Mouse (Mus musculus) heart, embryonic 14.5 days (tissue): ENCODE data around the gene Stoml1. TPM values are rescaled to one million over a fixed set of nuclear protein-coding genes. Genes with fewer than 3 reads are reported as not detected.
"Not testable (repeated sequence)": the region's sequence is repeated elsewhere in the genome, so short reads cannot be mapped to it uniquely, and the experiment has no call there.

Experiments used
- ATAC-seq: fragments of 200-750 bp; cut with Nextera tagmentation; 2 replicates; pipeline ENCODE4 v1.8.0; 2017; ENCODE audit warnings: low read depth, moderate TSS enrichment; ENCODE audit not compliant: insufficient number of reproducible peaks, insufficient read depth, low FRiP score
- H3K27ac ChIP-seq, 2 experiments: fragments of 200-500 bp in 1 of 2; fragments of 300-500 bp in 1 of 2; sonication (generic) in 1 of 2; replicated peaks in 1 of 2; 2 replicates each; pipeline ENCODE4 v1.5.1; 2012 to 2014; ENCODE audit warnings: low read depth in 2 of 2, low read length in 2 of 2, control low read depth in 1 of 2, mild to moderate bottlenecking in 1 of 2, mixed read lengths in 1 of 2; ENCODE audit not compliant: control insufficient read depth in 1 of 2, insufficient read depth in 1 of 2
- H3K27me3 ChIP-seq: fragments of 300-500 bp; sonication (generic); 2 replicates; pipeline ENCODE4 v1.6.1; 2014; ENCODE audit warnings: mild to moderate bottlenecking, low read length, control low read depth; ENCODE audit not compliant: control insufficient read depth, insufficient read depth
- H3K36me3 ChIP-seq: fragments of 300-500 bp; sonication (generic); 2 replicates; pipeline ENCODE4 v1.6.1; 2014; ENCODE audit warnings: mild to moderate bottlenecking, control low read depth, low read length, mixed read lengths; ENCODE audit not compliant: control insufficient read depth, insufficient read depth
- H3K4me1 ChIP-seq, 2 experiments: fragments of 200-500 bp in 1 of 2; fragments of 300-500 bp in 1 of 2; sonication (generic) in 1 of 2; 2 replicates each; pipeline ENCODE4 v1.6.1; 2012 to 2014; ENCODE audit warnings: low read length in 2 of 2, control low read depth in 1 of 2, mixed read lengths in 1 of 2; ENCODE audit not compliant: control insufficient read depth in 2 of 2, insufficient read depth in 2 of 2
- H3K4me2 ChIP-seq: fragments of 300-500 bp; sonication (generic); 2 replicates; pipeline ENCODE4 v1.6.1; 2014; ENCODE audit warnings: mild to moderate bottlenecking, low read length
- H3K4me3 ChIP-seq, 2 experiments: fragments of 200-500 bp in 1 of 2; fragments of 300-500 bp in 1 of 2; sonication (generic) in 1 of 2; 2 replicates each; pipeline ENCODE4 v1.5.1; 2012 to 2014; ENCODE audit warnings: low read length in 2 of 2, mild to moderate bottlenecking in 2 of 2, control low read depth in 1 of 2, low read depth in 1 of 2, moderate library complexity in 1 of 2; ENCODE audit not compliant: control insufficient read depth in 1 of 2, insufficient read depth in 1 of 2
- H3K9ac ChIP-seq: fragments of 300-500 bp; sonication (generic); 2 replicates; pipeline ENCODE4 v1.6.1; 2014; ENCODE audit warnings: mild to moderate bottlenecking, low read length
- H3K9me3 ChIP-seq: fragments of 300-500 bp; sonication (generic); 2 replicates; pipeline ENCODE4 v1.6.1; 2016; ENCODE audit warnings: low read length, control low read depth; ENCODE audit not compliant: control insufficient read depth
- WGBS: fragments of 180-500 bp; shearing (Covaris S2); extraction: QIAGEN DNeasy Blood & Tissue Kit; methylation state at CpG from one replicate; pipeline ENCODE4 v1.1.7; 2014; 5-methylcytosine and 5-hydroxymethylcytosine counted together
- polyA plus RNA-seq: library from polyadenylated mRNA; unstranded; fragments of >200 nt; fragmentation: Nextera tagmentation; extraction: Ambion mirVana; gene quantifications from 2 replicates; pipeline ENCODE4 v1.2.1, GENCODE M21; 2014

Gene Stoml1
- polyA plus RNA-seq, 1 experiment from 2014 or later, result 25.6 TPM

DNA sequence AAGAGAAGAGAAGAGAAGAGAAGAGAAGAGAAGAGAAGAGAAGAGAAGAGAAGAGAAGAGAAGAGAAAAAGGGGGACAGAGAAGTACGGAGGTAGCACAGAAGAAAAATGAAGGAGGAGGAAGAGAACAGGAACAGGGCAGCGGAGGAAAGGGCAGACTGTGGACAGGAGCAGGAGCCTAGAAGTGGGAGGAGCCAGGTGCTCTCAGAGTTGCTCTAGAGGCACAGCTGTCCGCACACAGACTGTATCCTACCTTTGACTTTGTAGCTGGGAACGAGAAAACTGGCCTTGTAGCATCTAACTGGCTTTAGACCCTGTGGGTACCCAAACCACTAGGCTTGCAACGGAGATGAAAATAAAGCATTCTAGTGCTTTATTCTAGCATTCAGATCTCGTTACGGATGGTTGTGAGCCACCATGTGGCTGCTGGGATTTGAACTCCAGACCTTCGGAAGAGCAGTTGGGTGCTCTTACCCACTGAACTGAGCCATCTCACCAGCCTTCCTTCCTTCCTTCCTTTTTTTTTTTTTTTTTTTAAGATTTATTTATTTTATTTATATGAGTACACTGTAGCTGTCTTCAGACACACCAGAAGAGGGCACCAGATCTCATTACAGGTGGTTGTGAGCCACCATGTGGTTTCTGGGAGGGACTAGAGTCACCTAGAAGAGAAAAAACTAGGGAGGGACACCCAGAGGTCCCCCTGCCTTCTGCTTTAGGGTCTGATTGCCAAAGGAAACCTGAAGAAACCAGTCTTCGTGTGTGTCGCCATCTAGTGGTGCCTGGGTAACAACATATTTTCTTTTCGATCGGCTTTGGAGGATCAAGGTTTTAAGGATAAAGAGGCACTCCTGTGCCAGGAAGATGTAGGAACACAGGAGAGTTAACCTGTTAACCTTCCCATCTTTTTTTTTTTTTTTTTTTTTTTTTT, 15.7 kb downstream of the Stoml1 start:
- no peaks in the 10 kb centered on the region for H3K9me3 ChIP-seq
- peaks cover 7 to 13% of the 10 kb centered on the region in 2 experiments for H3K4me1 ChIP-seq
- no peak overlapping the region for H3K27ac ChIP-seq
- ATAC-seq, result no peak
- 50% methylated on average over 12 of the region's 12 CpGs for WGBS
- no peaks in the 10 kb centered on the region for H3K27me3 ChIP-seq
- H3K36me3 ChIP-seq, result no peaks in the 10 kb centered on the region
- no peak overlapping the region for H3K9ac ChIP-seq
- H3K4me3 ChIP-seq, result no peak overlapping the region
- no peak overlapping the region for H3K4me2 ChIP-seq

GRCm38 (mm10) chr9:58270081-58270480, 17.1 kb downstream of the Stoml1 start:
- ATAC-seq, result no peak
- Histone ChIP-seq H3K9me3 (no peaks in the 10 kb centered on the region), H3K9ac (no peak overlapping the region), H3K4me2 (no peak overlapping the region), H3K27ac (no peak overlapping the region), H3K36me3 (no peaks in the 10 kb centered on the region), H3K27me3 (no peaks in the 10 kb centered on the region), H3K4me3 (no peak overlapping the region), H3K4me1 (peaks cover 11 to 25% of the 10 kb centered on the region in 2 experiments)
- 44% methylated on average over 3 of the region's 3 CpGs for WGBS

- H3K4me3 ChIP-seq, result no peak overlapping the region
- 59% methylated on average over 3 of the region's 3 CpGs for WGBS
- H3K27me3 ChIP-seq, result no peaks in the 10 kb centered on the region
- no peak overlapping the region for H3K4me2 ChIP-seq
- H3K36me3 ChIP-seq, result no peaks in the 10 kb centered on the region
- no peak for ATAC-seq
- H3K27ac ChIP-seq, result no peak overlapping the region
- peaks cover 19 to 33% of the 10 kb centered on the region in 2 experiments for H3K4me1 ChIP-seq
- no peak overlapping the region for H3K9ac ChIP-seq
- H3K9me3 ChIP-seq, result no peaks in the 10 kb centered on the region
Observed at GRCm38 (mm10) chr9:58271109-58271508, 18.1 kb downstream of the Stoml1 start.

DNA sequence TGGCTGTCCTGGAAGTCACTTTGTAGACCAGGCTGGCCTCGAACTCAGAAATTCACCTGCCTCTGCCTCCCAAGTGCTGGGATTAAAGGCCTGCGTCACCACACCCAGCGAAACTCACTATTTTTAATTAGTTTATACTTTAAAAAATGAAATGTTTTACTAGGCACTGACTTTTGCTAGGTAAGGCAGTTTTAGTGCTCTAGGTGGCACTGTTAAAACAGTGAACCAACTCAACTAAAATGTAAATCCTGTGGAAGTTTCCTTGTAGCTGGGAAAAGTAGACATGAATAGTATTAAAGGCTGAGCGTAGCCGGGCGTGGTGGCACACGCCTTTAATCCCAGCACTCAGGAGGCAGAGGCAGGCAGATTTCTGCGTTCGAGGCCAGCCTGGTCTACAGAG, 18.6 kb downstream of the Stoml1 start:
- not testable (repeated sequence) for H3K27ac ChIP-seq, ATAC-seq, H3K36me3 ChIP-seq, H3K9ac ChIP-seq, H3K4me2 ChIP-seq, H3K9me3 ChIP-seq, H3K27me3 ChIP-seq, H3K4me3 ChIP-seq
- H3K4me1 ChIP-seq, result peaks cover 17 to 28% of the 10 kb centered on the region in 2 experiments
- whole genome bisulfite sequencing, result 90% methylated on average over 9 of the region's 9 CpGs

GRCm38 (mm10) chr9:58272068-58272541, 19.1 kb downstream of the Stoml1 start:
- no peak overlapping the region for H3K4me3 ChIP-seq
- no peak overlapping the region for H3K9ac ChIP-seq
- WGBS, result 79% methylated on average over 2 of the region's 2 CpGs
- no peak for ATAC-seq
- H3K27ac ChIP-seq, result no peak overlapping the region
- H3K4me2 ChIP-seq, result no peak overlapping the region
- H3K27me3 ChIP-seq, result no peaks in the 10 kb centered on the region
- H3K4me1 ChIP-seq, result peaks cover 13 to 23% of the 10 kb centered on the region in 2 experiments
- H3K36me3 ChIP-seq, result no peaks in the 10 kb centered on the region
- H3K9me3 ChIP-seq, result no peaks in the 10 kb centered on the region

DNA sequence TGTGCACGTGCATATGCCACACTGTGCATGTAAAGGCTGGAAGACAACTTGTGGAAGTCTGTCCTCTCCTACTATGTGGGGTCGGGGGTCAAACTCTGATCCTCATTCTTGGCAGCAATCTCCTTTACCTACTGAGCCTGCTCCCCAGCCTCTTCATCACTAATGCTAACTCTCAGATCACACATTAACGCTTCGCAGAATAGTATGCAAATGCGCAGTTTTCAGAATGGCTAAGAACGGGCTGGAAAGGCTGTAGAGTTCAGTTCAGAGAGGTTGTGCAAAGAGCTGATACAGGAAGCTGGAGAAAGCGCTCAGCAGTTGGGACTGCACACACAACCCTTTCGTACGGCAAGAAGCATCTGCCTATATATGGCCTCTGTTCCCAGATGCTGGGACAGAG, 19.9 kb downstream of the Stoml1 start:
- Histone ChIP-seq H3K36me3 (no peaks in the 10 kb centered on the region), H3K27ac (no peak overlapping the region), H3K4me3 (no peak overlapping the region), H3K4me2 (no peak overlapping the region), H3K9ac (no peak overlapping the region), H3K27me3 (no peaks in the 10 kb centered on the region), H3K9me3 (no peaks in the 10 kb centered on the region), H3K4me1 (peaks cover 13 to 21% of the 10 kb centered on the region in 2 experiments)
- ATAC-seq, result no peak
- WGBS, result 78% methylated on average over 9 of the region's 9 CpGs

GRCm38 (mm10) chr9:58274101-58274604, 21.2 kb downstream of the Stoml1 start:
- no peaks in the 10 kb centered on the region for H3K27me3 ChIP-seq
- H3K27ac ChIP-seq, result peak overlapping the region; percentile 30 to 89; a peak in 3 of 4 replicates
- H3K9ac ChIP-seq, result no peak overlapping the region
- WGBS, result 79% methylated on average over 7 of the region's 7 CpGs
- H3K4me2 ChIP-seq, result no peak overlapping the region
- ATAC-seq, result no peak
- no peaks in the 10 kb centered on the region for H3K9me3 ChIP-seq
- H3K4me1 ChIP-seq, result peaks cover 13 to 21% of the 10 kb centered on the region in 2 experiments
- H3K36me3 ChIP-seq, result no peaks in the 10 kb centered on the region
- no peak overlapping the region for H3K4me3 ChIP-seq
